Mouse (Mus musculus) T-helper 17 cell (primary cell): Measurements from ENCODE around the gene Wfikkn2.
"Not testable (repeated sequence)": the region's sequence is repeated elsewhere in the genome, so short reads cannot be mapped to it uniquely, and the experiment has no call there.

ENCODE experiments used
- in situ Hi-C, 2 experiments: fragments of 300-600 bp; cut with MboI, MseI; formaldehyde crosslinking; loops; 1 replicate in 1 of 2; 2 replicates in 1 of 2; pipeline ENCODE4 v1.15.1; 2025; ENCODE audit warnings: high pct_unique_total_duplicates in 2 of 2

The Wfikkn2 gene

GRCm38 (mm10) chr11:94245955-94246788 lies at the start of gene Wfikkn2:
Gene Wfikkn2 (minus strand): TSS chr11:94246005.
- in situ Hi-C loops, result loop anchor here in 1 of 2 experiments (10.0 kb wide), 1 partner anchor 249 kb away; the partner anchor contains the start of gene Epn3

- in situ Hi-C loops, result no loop called here
Observed at GRCm38 (mm10) chr11:94294996-94295845, 49.4 kb upstream of the Wfikkn2 start.

GRCm38 (mm10) chr11:94290062-94290740 lies 44.4 kb upstream of the Wfikkn2 start:
- in situ Hi-C loops, result no loop called here

GRCm38 (mm10) chr11:94287105-94287504 lies 41.3 kb upstream of the Wfikkn2 start:
- in situ Hi-C loops, result no loop called here

- in situ Hi-C loops, result no loop called here
Observed at GRCm38 (mm10) chr11:94285886-94286574, 40.2 kb upstream of the Wfikkn2 start.

GRCm38 (mm10) chr11:94283536-94284099 lies 37.8 kb upstream of the Wfikkn2 start:
- in situ Hi-C loops, result no loop called here

GRCm38 (mm10) chr11:94282291-94282690 lies 36.5 kb upstream of the Wfikkn2 start:
- in situ Hi-C loops, result no loop called here

GRCm38 (mm10) chr11:94281199-94282181 lies 35.7 kb upstream of the Wfikkn2 start, which contains the start of gene Gm21885:
Gene Gm21885 (plus strand): TSS chr11:94281873.
- in situ Hi-C loops, result no loop called here

GRCm38 (mm10) chr11:94276869-94277337 lies 31.1 kb upstream of the Wfikkn2 start:
- in situ Hi-C loops, result no loop called here

- in situ Hi-C loops, result no loop called here
Observed at GRCm38 (mm10) chr11:94275686-94276085, 29.9 kb upstream of the Wfikkn2 start.

GRCm38 (mm10) chr11:94275226-94275625 lies 29.4 kb upstream of the Wfikkn2 start:
- in situ Hi-C loops, result no loop called here

- in situ Hi-C loops, result loop anchor here (5.0 kb wide), 2 partner anchors 37 to 142 kb away; no protein-coding TSS in a partner anchor
Observed at GRCm38 (mm10) chr11:94274206-94274867, 28.5 kb upstream of the Wfikkn2 start.

GRCm38 (mm10) chr11:94272960-94273927 lies 27.4 kb upstream of the Wfikkn2 start:
- in situ Hi-C loops, result loop anchor here (5.0 kb wide), 2 partner anchors 36 to 141 kb away; no protein-coding TSS in a partner anchor

GRCm38 (mm10) chr11:94271015-94271414 lies 25.2 kb upstream of the Wfikkn2 start:
- in situ Hi-C loops, result loop anchor here (5.0 kb wide), 2 partner anchors 34 to 139 kb away; no protein-coding TSS in a partner anchor

- in situ Hi-C loops, result loop anchor here (5.0 kb wide), 2 partner anchors 33 to 138 kb away; no protein-coding TSS in a partner anchor
Observed at GRCm38 (mm10) chr11:94269906-94270305, 24.1 kb upstream of the Wfikkn2 start.

GRCm38 (mm10) chr11:94268761-94269160 lies 23.0 kb upstream of the Wfikkn2 start:
- in situ Hi-C loops, result no loop called here

- in situ Hi-C loops, result not testable (repeated sequence)
Observed at GRCm38 (mm10) chr11:94266155-94266554, 20.4 kb upstream of the Wfikkn2 start.
